Mouse (Mus musculus): ENCODE measurements around the gene Iqsec3.
A peak's percentile ranks its signal among the peaks of the same experiment; 100 is the strongest.

Gene Iqsec3

DNA sequence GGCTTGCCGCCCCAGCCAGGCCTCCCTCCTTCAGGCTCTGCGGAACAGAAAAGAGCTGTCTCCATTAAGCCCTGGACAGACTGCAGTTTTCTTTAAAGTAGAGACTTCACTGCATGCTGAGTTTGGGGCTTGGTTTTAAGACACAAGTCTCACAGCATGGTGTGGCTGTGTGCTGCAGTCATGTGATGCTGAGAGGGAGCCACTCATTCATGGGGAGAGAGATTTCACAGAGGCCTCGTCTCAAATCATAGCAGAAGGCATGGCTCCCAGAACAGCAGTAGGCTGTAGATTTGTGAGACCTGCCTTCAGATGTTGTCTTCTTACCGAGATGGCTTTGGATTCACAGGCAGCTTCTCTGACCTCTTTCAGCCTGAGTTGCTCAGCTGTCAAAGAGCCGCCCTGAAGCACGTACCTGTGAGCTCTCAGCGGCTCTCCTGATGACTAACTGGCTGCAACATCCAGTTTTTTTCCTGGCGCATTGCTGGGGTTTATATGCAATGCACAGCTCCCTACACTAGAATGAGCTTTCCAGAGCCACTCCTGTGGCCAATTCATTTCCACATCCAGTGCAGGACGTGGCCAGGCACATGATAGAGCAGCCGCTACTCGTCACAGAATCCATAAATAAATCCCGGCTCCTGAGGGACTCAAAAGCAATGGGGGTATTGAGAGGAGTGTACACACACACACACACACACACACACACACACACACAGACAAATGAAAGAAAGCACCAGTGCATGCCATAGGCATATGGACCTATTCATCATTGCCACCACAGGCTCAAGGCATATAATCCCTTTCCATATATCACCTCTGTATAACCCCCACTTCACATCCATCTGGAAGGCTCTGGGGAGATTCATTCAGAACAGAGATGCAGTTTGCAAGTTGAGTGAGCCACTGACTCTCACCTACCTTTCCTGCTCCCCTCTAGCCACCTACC is 18.7 kb downstream of the Iqsec3 start:
- no peak for DNase-seq

- DNase-seq, result no peak
Measured at GRCm38 (mm10) chr6:121453776-121454175, 19.7 kb downstream of the Iqsec3 start.

- DNase-seq, result no peak
Measured at GRCm38 (mm10) chr6:121451703-121452102, 21.8 kb downstream of the Iqsec3 start.

DNA sequence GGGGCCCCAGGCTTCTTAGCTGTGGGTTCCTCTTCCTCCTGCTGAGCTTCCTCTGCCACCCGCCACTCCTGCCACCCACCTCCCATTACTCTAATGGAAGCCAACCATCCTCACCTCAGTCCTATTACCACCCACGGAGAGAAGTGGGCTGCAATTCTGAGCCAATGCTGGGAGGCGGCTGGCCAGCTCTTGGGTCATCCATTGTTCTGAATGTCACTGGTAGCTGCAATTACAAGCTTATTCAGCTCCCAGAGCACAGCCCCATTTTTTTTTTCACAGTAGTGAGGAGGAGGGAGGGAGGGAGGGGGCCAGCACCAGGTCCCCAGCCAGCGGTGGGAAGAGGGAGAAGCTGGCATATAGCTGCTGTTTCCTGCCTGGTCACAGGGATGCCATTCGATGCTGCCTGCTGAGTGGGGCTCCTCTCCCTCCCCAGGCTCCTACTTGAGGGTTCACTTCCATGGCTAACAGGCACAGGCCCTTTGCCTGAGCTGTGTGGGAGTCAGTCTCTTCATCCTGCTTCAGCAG is 32.7 kb downstream of the Iqsec3 start:
- DNase-seq, result peak; percentile 76

GRCm38 (mm10) chr6:121424830-121425229 is 48.6 kb downstream of the Iqsec3 start:
- no peak for DNase-seq

GRCm38 (mm10) chr6:121424403-121424802 is 49.1 kb downstream of the Iqsec3 start:
- DNase-seq, result peak; percentile 63

DNA sequence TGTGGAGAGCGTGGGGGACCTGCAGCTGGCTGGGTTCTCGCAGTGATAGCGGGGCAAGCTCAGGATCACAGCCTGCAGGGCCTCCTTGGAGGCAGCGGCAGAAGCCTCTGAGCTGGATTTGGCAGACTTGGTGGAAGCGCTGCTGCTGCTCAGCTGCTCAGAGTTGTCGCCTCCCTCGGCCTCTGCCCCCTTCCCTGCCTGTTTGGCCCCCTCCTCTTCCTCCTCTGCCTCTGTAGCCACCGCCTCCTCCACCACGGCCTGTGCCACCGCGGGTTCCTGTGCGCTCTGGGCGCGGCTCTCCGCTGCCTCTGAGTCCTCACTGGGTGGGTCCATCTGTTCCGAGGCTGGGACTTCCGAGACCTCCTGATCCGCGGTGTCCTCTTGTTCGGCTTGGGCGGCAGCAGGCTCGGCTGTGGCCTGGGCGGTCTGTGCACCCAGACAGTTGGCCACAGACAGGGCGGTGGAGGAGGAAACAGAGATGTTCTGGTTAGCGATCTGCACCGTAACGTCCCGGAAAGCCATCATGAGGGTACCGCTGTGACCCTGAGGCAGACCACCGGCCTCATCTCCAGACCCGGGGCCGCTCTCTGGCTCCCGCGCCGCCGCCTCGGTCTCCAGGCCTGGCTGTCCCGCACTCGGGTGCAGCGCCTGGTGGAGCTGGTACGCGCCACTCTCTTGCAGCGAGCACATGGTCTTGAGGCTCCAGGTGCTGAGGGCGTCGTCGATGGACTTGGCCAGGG is 60.8 kb downstream of the Iqsec3 start:
- peak; percentile 52 for DNase-seq

DNA sequence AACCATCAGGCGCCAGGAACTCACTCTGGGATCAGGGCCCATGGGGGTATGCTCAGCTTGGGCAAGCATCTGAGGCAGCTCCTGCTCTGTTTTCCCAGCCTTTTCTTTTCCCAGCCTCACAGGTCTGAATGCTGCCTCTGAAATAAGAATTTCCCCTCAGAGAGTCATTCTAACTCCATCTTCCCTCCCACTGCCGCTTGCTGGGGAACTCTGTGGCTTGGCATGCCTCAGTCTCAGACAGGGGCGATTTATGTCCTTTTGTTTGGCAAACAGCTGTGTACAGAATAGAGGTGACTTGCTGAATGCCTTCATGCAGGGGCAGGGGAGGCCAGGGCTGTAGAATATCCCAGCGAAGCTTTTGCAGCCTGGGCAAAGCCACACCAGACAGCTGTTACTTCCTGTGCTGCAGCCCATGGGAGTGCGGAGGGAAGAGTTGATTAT is 65.9 kb downstream of the Iqsec3 start:
- no peak for DNase-seq

- peak; percentile 86 for DNase-seq
Measured at GRCm38 (mm10) chr6:121405311-121405710, 68.2 kb downstream of the Iqsec3 start.

DNA sequence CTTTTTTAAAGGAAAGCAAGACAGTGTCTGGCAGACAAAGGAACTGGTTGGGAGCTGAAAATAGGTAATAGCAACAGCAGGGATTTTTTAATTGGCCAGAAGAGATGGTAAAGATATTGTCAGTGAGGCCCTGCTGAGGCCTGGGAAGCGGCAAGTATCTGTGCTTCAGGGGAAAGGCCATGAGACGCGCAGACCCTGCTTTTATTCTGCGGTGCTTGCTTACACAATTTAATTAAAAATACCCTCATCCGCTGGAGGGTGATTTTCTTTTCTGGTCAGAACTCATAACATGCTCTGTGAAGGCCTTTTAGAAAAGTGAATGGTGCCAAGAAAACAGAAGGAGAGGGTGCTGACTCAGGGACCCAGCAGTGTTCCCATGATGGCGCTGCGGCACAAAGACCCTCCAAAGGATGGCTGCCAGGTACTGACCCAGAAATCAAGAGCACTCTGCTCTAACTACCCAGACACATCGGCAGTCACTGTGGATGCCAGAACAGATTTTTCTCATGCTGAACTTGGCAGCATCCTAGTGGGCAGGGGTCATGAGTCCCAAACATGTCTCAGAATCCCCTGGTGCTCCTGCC is 70.7 kb downstream of the Iqsec3 start:
- DNase-seq, result no peak

GRCm38 (mm10) chr6:121401826-121402660 is 71.4 kb downstream of the Iqsec3 start:
- DNase-seq, result no peak

- DNase-seq, result no peak
Measured at GRCm38 (mm10) chr6:121401140-121401539, 72.3 kb downstream of the Iqsec3 start.

GRCm38 (mm10) chr6:121392610-121393252 is 80.7 kb downstream of the Iqsec3 start:
- peak; percentile 39 for DNase-seq

DNA sequence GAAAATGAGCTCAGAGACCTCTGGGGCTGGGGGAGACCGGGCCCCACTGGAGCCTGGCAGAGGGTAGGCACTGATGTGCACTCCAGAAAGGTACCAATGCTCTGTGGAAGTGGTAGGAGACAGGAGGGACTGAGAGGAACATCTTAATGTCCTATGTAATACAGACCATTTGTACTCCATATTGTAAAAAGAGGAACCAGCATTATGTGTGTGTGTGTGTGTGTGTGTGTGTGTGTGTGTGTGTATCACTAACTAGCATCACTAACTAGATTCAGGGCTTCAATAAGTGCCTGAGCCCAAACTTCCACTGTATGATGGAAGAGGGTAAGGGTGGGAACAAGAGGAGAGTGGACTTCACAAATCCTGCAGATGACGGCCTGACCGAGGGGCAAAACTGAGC is 88.1 kb downstream of the Iqsec3 start:
- no peak for DNase-seq

GRCm38 (mm10) chr6:121382071-121382470 is 91.4 kb downstream of the Iqsec3 start:
- DNase-seq, result no peak

DNA sequence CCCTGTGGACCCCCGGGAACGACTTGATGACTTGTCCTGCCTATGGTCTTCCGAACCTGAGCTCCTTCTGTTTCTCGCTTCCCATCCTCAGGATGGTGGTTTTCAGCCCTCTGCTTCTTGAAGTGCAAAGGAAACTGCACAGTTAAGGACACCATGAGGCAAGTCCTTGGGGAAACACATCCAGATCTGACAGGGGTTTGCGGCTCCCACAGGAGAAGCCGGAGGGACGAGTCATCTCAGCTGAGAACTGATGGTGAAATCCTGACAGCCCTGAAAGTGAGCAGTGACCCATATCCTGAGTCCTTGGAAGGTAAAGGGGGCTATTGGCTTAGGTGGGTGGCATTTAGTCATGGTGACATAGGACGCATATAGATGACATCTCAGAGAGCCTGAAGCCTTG is 92.9 kb downstream of the Iqsec3 start:
- DNase-seq, result no peak

DNA sequence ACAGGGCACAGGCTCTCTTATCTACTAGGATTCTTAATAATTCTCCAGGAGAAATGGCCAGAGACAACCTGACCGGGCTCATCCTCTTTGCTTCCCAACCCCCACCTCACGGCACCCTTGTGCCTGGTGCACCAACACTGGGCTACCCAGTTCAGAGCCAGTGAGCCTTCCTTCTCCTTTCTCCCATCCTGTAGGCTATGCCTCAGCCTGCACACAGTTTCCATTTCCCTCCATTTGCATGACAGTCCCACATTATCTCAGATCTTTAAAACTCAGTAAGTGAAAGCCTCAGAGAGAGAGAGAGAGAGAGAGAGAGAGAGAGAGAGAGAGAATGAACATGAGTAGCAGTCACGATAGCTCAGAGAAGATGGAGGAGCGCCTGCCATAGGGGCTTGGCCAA is 95.2 kb downstream of the Iqsec3 start:
- no peak for DNase-seq

DNA sequence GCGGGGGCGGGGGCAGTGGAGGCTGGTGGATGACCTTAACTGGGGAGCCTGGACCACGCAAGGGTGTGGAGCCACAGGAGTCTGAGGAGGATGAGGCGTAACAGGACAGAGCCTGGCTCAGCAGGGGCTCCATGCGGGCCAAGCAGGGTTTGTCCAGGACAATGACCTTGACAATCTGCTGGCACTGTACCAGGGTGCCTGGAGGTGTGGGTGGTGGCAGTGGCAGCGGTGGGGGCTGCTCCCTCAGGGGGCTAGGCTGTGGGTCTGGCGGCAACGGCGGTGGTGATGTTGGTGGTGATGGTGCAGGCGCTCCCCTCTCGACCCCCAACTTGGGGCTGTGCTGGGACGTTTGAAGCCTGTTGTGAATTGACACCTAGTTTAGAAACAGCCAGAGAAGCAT is 97.3 kb downstream of the Iqsec3 start:
- no peak for DNase-seq

- no peak for DNase-seq
Measured at GRCm38 (mm10) chr6:121371197-121371980, 102.1 kb downstream of the Iqsec3 start.

- DNase-seq, result no peak
Measured at GRCm38 (mm10) chr6:121367099-121367498, 106.4 kb downstream of the Iqsec3 start.

- peak; percentile 51 for DNase-seq
Measured at GRCm38 (mm10) chr6:121366537-121366936, 106.9 kb downstream of the Iqsec3 start.

All from retina, postnatal 1 day (tissue).